Mouse (Mus musculus) hindbrain, embryonic 15.5 days (tissue): ENCODE data around the gene Yars. TPM values are rescaled to one million over a fixed set of nuclear protein-coding genes. Genes with fewer than 3 reads are reported as not detected.

ENCODE experiments used
- ATAC-seq: fragments of 200-750 bp; cut with Nextera tagmentation; 2 replicates; pipeline ENCODE4 v1.8.0; 2017; ENCODE audit warnings: low read depth, moderate number of reproducible peaks, moderate TSS enrichment; ENCODE audit not compliant: low FRiP score
- H3K27ac ChIP-seq: fragments of 300-500 bp; sonication (generic); replicated peaks from 2 replicates; pipeline ENCODE4 v1.5.1; 2015; ENCODE audit warnings: mild to moderate bottlenecking, inconsistent platforms
- H3K27me3 ChIP-seq: fragments of 300-500 bp; sonication (generic); 2 replicates; pipeline ENCODE4 v1.6.1; 2015; ENCODE audit warnings: control low read depth, inconsistent platforms
- H3K36me3 ChIP-seq: fragments of 300-500 bp; sonication (generic); 2 replicates; pipeline ENCODE4 v1.6.1; 2015; ENCODE audit warnings: control low read depth, inconsistent platforms
- H3K4me1 ChIP-seq: fragments of 300-500 bp; sonication (generic); replicated peaks from 2 replicates; pipeline ENCODE4 v1.6.1; 2015; ENCODE audit warnings: control low read depth, inconsistent platforms
- H3K4me2 ChIP-seq: fragments of 300-500 bp; sonication (generic); 2 replicates; pipeline ENCODE4 v1.6.1; 2015; ENCODE audit warnings: moderate library complexity, mild to moderate bottlenecking, inconsistent platforms
- H3K4me3 ChIP-seq: fragments of 300-500 bp; sonication (generic); 2 replicates; pipeline ENCODE4 v1.5.1; 2015; ENCODE audit warnings: mild to moderate bottlenecking, inconsistent platforms
- H3K9ac ChIP-seq: fragments of 300-500 bp; sonication (generic); 2 replicates; pipeline ENCODE4 v1.6.1; 2015; ENCODE audit warnings: inconsistent platforms
- H3K9me3 ChIP-seq: fragments of 300-500 bp; sonication (generic); 2 replicates; pipeline ENCODE4 v1.6.1; 2016; ENCODE audit warnings: control low read depth, inconsistent platforms
- WGBS: fragments of 180-500 bp; shearing (Covaris S2); methylation state at CpG from one replicate; pipeline ENCODE4 v1.1.7; 2015; 5-methylcytosine and 5-hydroxymethylcytosine counted together
- polyA plus RNA-seq: library from polyadenylated mRNA; unstranded; fragments of >200 nt; fragmentation: Nextera tagmentation; extraction: Ambion mirVana; gene quantifications from 2 replicates; pipeline ENCODE4 v1.2.1, GENCODE M21; 2015

Yars gene
- polyA plus RNA-seq, 1 experiment from 2014 or later = 111 TPM

DNA sequence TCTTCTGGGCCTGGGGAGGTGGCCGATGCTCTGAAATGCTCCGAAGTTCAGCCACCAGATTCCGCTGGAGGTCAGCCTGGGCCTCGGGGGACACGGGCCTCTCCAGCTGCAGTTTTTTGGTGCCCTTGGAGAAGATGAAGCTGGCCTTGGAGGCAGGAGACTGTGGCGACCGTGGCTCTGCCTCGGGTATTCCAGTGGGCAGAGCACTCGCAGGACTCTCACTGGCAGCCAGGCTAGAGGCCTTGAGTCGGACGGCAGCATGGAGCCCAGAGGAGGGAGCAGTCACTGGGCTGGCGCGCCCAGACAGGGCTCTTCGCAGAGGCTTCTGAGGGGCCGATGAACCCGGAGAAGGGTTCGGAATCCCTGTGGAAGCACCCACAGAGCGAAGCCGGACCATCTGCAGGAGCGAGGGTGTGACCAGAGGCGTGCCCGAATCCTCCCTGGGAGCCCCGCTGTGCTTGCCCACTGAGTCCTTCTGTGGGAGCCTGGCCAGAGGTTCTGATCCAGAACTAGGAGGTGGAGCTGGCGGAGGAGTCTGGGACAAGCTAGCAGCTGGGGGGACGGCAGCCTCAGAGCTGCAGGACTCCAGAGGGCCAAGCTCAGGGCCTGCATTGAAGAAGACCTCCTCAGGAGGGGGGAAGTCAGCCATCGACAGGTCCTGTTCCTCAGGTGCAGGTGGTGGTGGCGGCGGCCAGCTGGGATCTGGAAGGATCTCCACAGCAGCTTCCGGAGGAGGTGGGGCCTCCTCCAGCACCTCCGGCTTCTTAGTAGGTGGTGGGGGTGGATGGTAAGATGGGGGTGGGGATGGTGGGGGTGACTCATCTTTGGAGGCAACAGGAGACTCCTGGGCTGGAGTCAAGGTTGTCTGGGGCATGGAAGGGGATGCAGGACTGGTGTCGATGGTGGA is 32.7 kb downstream of the Yars start:
- Histone ChIP-seq H3K9ac (no peak overlapping the region), H3K9me3 (no peaks in the 10 kb centered on the region), H3K4me2 (no peak overlapping the region), H3K27ac (no peak overlapping the region), H3K36me3 (peaks cover 56% of the 10 kb centered on the region), H3K4me1 (peaks cover 49% of the 10 kb centered on the region), H3K4me3 (no peak overlapping the region), H3K27me3 (no peaks in the 10 kb centered on the region)
- 67% methylated on average over 31 of the region's 31 CpGs for WGBS
- ATAC-seq = no peak

DNA sequence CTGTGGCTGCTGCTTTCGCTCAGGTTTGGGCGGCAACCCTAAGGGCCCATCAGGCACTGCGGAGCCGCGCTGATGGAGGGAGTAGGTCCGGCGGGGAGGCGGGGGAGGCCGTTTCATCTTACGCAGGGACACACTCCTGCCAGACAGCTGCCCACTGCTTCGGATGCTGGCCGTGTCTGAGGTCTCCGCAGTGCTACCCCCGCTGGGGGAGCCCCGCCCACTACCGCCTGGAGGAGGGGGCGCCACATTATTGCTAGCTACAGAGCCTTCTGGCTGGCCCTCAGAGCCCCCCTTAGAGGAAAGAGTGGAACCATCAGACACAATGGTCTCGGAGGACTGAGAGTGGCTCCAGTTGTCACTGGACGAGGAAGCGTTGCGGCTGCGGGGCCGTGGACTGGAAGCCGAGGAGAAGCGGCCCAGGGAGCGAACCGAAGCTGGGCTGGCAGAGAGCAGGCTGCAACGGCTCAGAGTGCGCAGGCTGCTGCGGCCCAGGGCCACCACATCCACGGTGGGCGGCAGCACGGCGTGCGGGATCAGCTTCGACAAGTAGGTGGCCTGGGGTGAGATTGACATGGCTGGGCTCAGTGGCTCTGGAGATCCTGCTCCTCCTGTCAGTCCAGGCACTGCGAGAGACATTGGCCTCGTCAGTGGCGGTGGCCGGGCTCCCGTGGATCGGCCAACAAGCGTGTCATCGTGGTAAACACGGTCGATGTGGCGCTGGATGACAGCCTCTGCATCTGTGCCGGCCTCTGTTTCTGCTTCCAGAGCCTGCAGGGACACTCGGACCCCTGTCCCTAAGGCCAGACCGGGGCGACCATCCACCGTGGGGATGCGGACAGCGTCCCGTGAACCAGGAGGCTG is 34.1 kb downstream of the Yars start:
- peaks cover 60% of the 10 kb centered on the region for H3K4me1 ChIP-seq
- H3K36me3 ChIP-seq = peaks cover 42% of the 10 kb centered on the region
- H3K27ac ChIP-seq = no peak overlapping the region
- ATAC-seq = 0 out of 2 replicates have a peak, but pooled peaks have one; percentile 14
- no peaks in the 10 kb centered on the region for H3K9me3 ChIP-seq
- H3K27me3 ChIP-seq = no peaks in the 10 kb centered on the region
- WGBS = 21% methylated on average over 54 of the region's 55 CpGs
- H3K4me3 ChIP-seq = peak overlapping the region; percentile 11; the same call in 1 of the 2 replicates
- peak overlapping the region; percentile 50 for H3K4me2 ChIP-seq
- peak overlapping the region; percentile 2; the same call in 1 of the 2 replicates for H3K9ac ChIP-seq

DNA sequence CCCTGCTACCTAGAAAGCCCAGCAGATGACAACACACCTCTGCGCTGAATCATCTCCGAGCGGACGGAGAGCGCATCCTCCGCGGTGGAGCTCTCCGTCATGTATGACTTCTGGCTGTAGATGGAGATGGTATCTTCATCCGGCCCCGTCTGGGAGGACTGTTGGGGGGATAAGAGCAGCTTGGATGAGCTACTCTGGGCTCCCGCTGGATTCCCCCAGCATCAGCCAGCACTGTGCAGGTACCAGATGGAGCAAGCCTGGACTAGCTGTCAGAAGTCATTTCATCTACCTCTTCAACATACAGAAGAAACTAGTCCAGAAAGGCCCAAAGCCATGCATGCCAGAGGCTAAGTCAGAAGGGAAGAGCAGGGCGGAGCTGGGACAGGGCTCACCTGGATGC is 35.8 kb downstream of the Yars start:
- Histone ChIP-seq H3K9me3 (no peaks in the 10 kb centered on the region), H3K27me3 (no peaks in the 10 kb centered on the region), H3K36me3 (peaks cover 27% of the 10 kb centered on the region), H3K4me3 (no peak overlapping the region), H3K9ac (no peak overlapping the region), H3K4me2 (peak overlapping the region; percentile 70; the same call in 1 of the 2 replicates), H3K4me1 (peaks cover 56% of the 10 kb centered on the region), H3K27ac (no peak overlapping the region)
- no peak for ATAC-seq
- 93% methylated on average over 12 of the region's 12 CpGs for WGBS

DNA sequence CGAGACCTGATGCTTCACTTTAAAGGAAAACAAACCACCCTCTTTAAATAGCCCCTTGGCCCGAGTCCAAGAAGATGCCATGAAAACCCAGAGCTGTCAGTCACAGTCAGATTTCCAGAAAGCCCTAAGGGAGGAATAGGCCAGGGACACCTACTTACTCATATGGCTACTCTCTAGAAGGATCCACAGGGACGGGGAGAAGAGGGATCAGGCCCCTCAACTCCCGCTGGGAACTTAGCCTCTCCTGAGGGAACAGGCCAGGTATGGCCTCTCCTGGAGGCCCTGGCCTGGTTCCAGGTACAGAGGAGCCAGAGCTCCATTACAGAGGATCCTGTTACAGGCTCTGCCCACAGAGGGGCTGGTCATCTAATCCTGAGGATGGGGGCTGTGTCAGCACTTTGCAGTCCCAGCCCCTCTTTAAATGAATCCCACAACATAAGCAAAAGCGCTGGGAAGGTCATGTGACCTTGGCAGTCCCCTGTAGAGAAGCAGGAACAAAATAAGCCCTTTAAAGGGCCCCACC is 36.9 kb downstream of the Yars start:
- ATAC-seq = no peak
- peak overlapping the region; percentile 70 for H3K4me2 ChIP-seq
- H3K4me3 ChIP-seq = peak overlapping the region; percentile 55
- H3K9ac ChIP-seq = peak overlapping the region; percentile 71
- WGBS = 29% methylated on average over 5 of the region's 5 CpGs
- H3K9me3 ChIP-seq = no peaks in the 10 kb centered on the region
- peak overlapping the region; percentile 79 for H3K27ac ChIP-seq
- no peaks in the 10 kb centered on the region for H3K27me3 ChIP-seq
- H3K4me1 ChIP-seq = peaks cover 56% of the 10 kb centered on the region
- peaks cover 16% of the 10 kb centered on the region for H3K36me3 ChIP-seq

DNA sequence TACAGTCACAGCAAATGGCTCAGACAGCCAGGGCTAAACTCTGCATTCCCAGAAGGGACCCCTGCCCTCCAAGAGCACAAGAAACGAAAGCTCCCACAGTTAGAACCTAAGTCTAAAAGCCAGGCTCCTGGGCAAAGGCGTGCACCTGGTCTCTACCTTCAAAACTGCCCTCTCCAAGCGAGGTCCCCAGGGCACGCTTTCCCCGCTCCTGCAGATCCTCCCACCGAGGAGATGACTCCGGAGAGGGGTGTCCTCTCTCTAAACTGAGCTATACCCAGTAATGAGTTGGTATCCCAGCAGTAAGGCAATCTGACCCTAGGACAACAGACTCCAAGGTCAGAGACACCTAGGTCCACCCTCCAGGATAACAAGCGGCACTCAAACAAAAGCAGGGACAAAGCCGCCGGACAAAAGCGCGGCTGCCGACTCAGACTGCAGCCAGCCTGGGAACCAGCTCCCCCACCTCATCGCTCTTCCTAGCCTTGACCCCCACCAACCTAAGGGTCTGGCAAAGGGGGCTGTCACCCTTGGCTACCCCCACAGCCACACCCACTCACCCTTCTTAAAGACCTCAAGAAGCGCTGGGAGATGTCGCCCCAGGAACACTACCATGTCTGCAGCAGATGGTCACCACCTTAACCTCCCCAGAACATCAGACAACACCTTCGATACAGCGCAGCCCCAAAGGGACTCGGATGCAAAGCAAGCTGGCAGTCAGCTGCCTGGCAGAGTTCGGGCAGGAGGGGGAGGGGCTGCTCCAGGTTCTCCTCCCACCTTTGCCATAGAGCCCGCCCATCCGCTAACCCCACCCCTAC is 37.8 kb downstream of the Yars start:
- Histone ChIP-seq H3K4me2 (peak overlapping the region; percentile 70), H3K4me3 (peak overlapping the region; percentile 55), H3K36me3 (peaks cover 8% of the 10 kb centered on the region; the same call in 1 of the 2 replicates), H3K27me3 (no peaks in the 10 kb centered on the region), H3K4me1 (peaks cover 56% of the 10 kb centered on the region), H3K9ac (peak overlapping the region; percentile 71), H3K27ac (peak overlapping the region; percentile 79), H3K9me3 (no peaks in the 10 kb centered on the region)
- WGBS = 4% methylated on average over 22 of the region's 22 CpGs
- peak; percentile 54; the same call in 1 of the 2 replicates for ATAC-seq

DNA sequence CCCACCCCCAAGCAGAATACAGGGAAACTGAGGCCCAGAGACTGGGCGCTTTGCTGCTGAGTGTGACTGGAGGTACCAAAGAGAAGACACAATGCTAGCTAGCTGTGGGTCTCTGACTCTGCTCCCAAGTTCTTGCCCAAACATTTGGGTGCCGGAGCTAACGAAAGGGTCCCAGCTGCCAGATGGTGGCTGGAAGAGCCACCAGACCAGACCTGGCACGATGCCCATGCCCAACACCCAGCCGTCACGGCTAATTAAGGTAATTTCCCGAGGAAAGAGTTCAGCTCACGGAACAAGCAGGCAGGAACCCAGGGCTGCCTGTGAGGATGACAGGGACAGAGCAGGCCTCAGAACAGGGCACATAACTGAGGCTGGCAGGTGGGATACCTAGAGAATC is 38.4 kb downstream of the Yars start:
- Histone ChIP-seq H3K27ac (peak overlapping the region; percentile 79), H3K4me2 (peak overlapping the region; percentile 70), H3K9me3 (no peaks in the 10 kb centered on the region), H3K36me3 (peaks cover 8% of the 10 kb centered on the region; the same call in 1 of the 2 replicates), H3K27me3 (no peaks in the 10 kb centered on the region), H3K4me3 (peak overlapping the region; percentile 55), H3K9ac (peak overlapping the region; percentile 71), H3K4me1 (peaks cover 52% of the 10 kb centered on the region)
- 15% methylated on average over 8 of the region's 8 CpGs for WGBS
- no peak for ATAC-seq

DNA sequence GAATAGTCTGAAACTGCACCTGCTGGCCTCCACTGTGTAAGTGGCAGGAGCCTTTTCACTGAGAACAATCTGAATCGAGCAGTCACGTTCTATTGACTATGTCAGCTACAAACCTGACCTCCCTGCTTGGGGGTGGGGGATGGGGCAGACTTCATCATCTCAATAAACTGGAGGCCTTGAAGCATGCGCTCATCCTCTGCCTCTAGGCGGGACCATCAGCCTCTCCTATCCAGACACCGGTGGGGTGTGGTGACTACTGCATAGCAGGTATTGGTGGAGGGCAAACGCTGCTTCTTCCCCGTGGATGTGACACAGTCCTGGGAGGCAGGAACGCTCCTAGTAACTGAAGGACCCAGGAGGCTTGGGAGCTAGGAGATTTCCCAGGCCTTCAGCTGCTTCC is 41.4 kb downstream of the Yars start:
- no peak overlapping the region for H3K4me3 ChIP-seq
- peaks cover 27% of the 10 kb centered on the region for H3K4me1 ChIP-seq
- ATAC-seq = no peak
- no peak overlapping the region for H3K4me2 ChIP-seq
- no peak overlapping the region for H3K9ac ChIP-seq
- WGBS = 60% methylated on average over 8 of the region's 8 CpGs
- H3K9me3 ChIP-seq = no peaks in the 10 kb centered on the region
- no peaks in the 10 kb centered on the region for H3K36me3 ChIP-seq
- no peaks in the 10 kb centered on the region for H3K27me3 ChIP-seq
- H3K27ac ChIP-seq = no peak overlapping the region

DNA sequence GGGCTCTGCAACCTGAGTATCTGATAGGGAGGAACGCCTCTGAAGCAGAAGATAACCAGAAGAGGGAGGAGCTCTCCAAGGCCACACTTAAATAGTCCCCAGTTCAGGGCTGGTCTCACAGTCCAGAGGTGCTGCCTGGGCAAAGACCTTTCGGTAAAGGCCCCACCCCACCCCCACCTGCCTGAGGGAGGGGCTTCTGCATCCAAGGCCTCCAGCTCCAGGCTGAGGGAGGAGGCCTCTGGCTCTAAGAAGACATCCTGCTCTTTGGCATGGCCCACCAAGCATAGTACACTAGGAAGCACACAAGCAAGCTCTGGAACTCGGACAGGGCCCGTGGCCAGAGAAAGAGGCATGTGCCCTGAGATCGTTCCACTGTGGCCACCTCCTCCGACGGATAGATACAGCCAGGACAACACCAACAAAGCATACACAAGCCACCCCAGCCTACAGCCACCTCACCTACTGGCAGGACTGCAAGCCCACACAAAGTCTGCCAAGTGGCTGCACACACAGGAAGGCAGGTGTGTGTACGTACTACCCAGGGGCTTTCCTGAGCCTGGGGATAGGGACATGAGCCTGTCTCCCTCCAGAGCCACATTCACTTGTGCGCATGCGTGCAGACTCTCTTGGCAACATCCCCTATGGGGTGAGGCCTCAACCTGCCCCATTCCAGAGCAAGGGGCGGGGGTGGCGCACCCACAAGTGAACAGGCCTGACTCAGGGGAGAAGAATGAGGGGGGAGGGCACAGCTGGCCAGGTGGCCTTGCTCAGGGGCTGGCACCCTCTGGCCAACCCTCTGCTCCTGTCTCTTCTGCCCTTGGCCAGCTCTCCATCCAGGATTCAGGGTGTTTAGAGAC is 42.3 kb downstream of the Yars start:
- WGBS = 74% methylated on average over 12 of the region's 12 CpGs
- no peak overlapping the region for H3K4me3 ChIP-seq
- H3K4me2 ChIP-seq = no peak overlapping the region
- H3K9ac ChIP-seq = no peak overlapping the region
- no peaks in the 10 kb centered on the region for H3K9me3 ChIP-seq
- H3K27ac ChIP-seq = no peak overlapping the region
- no peaks in the 10 kb centered on the region for H3K36me3 ChIP-seq
- ATAC-seq = no peak
- H3K4me1 ChIP-seq = peaks cover 19% of the 10 kb centered on the region
- H3K27me3 ChIP-seq = no peaks in the 10 kb centered on the region

DNA sequence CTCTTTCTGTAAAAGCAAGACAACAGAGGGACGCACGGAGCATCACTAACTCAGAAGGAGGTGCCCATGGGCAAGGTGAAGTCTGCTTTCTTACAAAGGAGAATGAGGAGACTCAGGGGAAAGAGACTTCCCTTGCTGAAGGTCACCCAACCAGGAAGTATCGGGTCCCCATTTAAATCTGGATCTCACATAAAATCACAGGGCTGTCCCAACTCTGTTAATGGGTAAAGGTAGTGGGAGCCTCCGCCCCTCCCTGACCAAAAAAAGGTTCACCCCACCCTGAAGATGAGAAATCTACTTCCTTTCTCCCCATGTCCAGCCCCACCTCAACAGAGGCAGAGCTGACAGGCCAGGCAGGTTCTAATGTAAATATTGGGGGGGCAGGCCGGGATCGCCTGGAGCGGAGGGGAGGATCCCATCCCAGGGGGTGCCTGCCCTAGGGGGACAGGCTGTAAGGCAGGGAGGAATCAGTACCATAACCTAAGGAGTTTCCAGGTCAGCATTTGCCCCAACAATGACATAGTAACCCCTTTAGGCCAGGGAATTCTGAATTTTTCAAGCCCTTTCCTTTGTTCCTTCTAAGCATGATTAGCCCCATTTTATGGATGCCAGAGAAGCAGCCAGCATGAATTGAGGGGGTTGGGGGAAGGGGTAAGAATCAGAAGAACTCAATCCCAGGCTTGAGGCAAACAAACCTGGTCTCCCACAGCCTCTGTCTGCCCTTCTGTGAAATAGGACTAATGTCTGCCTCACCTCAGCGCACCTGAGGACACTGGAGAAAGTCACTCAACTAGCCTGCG is 43.2 kb downstream of the Yars start:
- no peak for ATAC-seq
- H3K27me3 ChIP-seq = no peaks in the 10 kb centered on the region
- H3K4me2 ChIP-seq = no peak overlapping the region
- no peaks in the 10 kb centered on the region for H3K36me3 ChIP-seq
- H3K9me3 ChIP-seq = no peaks in the 10 kb centered on the region
- H3K4me3 ChIP-seq = no peak overlapping the region
- WGBS = 78% methylated on average over 9 of the region's 9 CpGs
- no peak overlapping the region for H3K9ac ChIP-seq
- no peak overlapping the region for H3K27ac ChIP-seq
- peaks cover 19% of the 10 kb centered on the region for H3K4me1 ChIP-seq

DNA sequence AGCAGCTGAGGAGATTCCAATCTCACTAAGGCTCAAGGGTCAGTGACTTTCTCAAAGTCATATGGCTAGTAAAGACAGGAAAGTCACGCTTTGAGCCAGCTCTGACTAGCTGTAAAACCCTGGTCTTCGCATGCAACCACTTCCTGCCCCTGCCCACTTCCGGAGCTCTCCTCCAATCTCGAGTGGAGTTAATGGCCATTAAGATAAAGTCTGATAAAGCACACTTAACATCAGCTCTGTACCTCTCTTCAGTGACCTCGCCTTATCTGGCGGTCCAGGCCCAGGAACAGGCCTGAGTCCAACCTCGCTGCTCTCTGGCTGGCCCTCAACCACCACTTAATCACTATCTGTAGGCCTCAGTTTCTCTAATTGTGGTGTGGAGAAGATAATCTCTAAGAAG is 44.9 kb downstream of the Yars start:
- Histone ChIP-seq H3K4me3 (no peak overlapping the region), H3K4me2 (no peak overlapping the region), H3K36me3 (no peaks in the 10 kb centered on the region), H3K27ac (no peak overlapping the region), H3K9ac (no peak overlapping the region), H3K4me1 (peaks cover 26% of the 10 kb centered on the region), H3K9me3 (no peaks in the 10 kb centered on the region), H3K27me3 (no peaks in the 10 kb centered on the region)
- no peak for ATAC-seq
- 88% methylated on average over 7 of the region's 7 CpGs for WGBS
